Mouse (Mus musculus): ENCODE data around the gene Syt1. TPM values are rescaled to one million over a fixed set of nuclear protein-coding genes. Genes with fewer than 3 reads are reported as not detected.

Syt1 gene
- polyA plus RNA-seq, 1 experiment from 2014 or later, result 0.07 TPM

DNA sequence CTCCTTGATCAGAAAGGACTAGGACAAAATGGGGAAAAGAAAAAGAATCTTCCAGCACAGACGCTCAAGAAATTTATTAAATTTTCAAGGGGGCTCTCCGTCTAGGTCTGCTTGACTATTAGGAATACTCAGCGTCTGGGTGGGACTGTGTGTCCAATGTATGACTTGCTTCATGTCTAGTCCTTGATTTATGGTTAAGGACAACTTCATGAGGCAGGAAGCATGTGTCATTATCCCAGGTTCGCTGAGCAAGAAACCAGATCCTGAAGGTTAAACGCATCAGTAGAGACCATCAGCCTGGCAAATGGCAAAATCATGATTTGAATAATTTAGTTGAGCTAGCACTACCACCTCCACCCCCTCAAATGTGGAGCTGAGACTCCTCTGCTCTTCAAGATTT, 135.1 kb downstream of the Syt1 start:
- Histone ChIP-seq H3K4me2 (ENCODE audit: low read depth, low read length) (no peak overlapping the region), H3K4me1 (ENCODE audit: insufficient read depth) (no peaks in the 10 kb centered on the region), H3K9ac (replicated peaks) (no peak overlapping the region), H3K9me3 (ENCODE audit: low read length) (no peaks in the 10 kb centered on the region), H3K27ac (ENCODE audit: low read depth) (no peak overlapping the region), H3K27me3 (ENCODE audit: insufficient read depth, low read length) (no peaks in the 10 kb centered on the region), H3K36me3 (replicated peaks; ENCODE audit: insufficient read depth, low read length) (no peaks in the 10 kb centered on the region), H3K4me3 (ENCODE audit: low read depth, low read length) (no peak overlapping the region)
- no peak for ATAC-seq
- TF ChIP-seq EP300 (IDR thresholded peaks at IDR 0.05; ENCODE audit: low read depth) (no peak), CTCF (IDR thresholded peaks at IDR 0.05; ENCODE audit: low read depth) (no peak)
- no peak for DNase-seq
- WGBS (ENCODE audit: insufficient replicate concordance), result 76% methylated on average over 5 of the region's 5 CpGs

DNA sequence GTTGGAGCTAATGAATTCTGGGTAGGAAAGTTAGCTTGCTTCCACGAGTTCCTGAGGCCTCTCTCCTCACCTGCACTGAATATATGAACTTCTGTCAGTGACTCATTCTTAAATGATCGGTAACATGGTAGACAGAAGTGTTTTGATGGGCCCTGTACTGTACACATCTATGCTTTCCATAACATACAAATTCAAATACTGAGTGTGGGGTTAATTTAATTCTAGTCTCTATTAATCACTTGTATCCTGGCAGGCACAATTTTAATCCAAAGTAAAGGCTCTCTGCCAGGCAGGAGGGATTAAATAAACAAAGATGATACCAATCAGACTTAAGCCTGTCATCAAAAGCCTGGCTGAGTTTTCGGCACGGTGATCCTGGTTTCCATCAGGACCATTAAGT, 136.1 kb downstream of the Syt1 start:
- TF ChIP-seq CTCF (IDR thresholded peaks at IDR 0.05; ENCODE audit: low read depth) (no peak), EP300 (IDR thresholded peaks at IDR 0.05; ENCODE audit: low read depth) (no peak)
- H3K4me3 ChIP-seq (ENCODE audit: low read depth, low read length), result no peak overlapping the region
- ATAC-seq (no peak), DNase-seq (no peak)
- H3K9ac ChIP-seq (replicated peaks), result no peak overlapping the region
- H3K36me3 ChIP-seq (replicated peaks; ENCODE audit: insufficient read depth, low read length), result no peaks in the 10 kb centered on the region
- H3K4me1 ChIP-seq (ENCODE audit: insufficient read depth), result no peaks in the 10 kb centered on the region
- no peaks in the 10 kb centered on the region for H3K27me3 ChIP-seq (ENCODE audit: insufficient read depth, low read length)
- WGBS (ENCODE audit: insufficient replicate concordance), result 69% methylated on average over 4 of the region's 4 CpGs
- no peaks in the 10 kb centered on the region for H3K9me3 ChIP-seq (ENCODE audit: low read length)
- no peak overlapping the region for H3K27ac ChIP-seq (ENCODE audit: low read depth)
- H3K4me2 ChIP-seq (ENCODE audit: low read depth, low read length), result no peak overlapping the region

DNA sequence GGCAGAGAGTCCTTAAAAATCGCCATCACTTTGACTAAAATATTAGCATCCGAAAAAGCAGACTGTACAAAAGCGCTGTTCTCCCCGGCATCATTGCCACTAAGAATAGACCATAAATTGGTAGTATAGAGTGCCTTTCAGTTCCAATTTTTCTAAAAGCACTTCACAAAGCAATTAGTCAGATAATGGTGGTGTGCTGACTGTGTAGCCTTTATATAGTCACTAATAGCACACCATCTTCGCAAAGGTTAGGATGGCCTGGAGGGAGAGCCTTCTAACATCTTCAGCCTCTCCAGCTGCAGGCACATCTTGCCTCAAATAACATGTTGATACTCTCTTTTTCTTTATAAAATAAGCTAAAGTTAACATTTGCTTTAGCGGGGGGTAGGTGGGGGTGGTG, 138.4 kb downstream of the Syt1 start:
- H3K9ac ChIP-seq (replicated peaks), result no peak overlapping the region
- no peaks in the 10 kb centered on the region for H3K4me1 ChIP-seq (ENCODE audit: insufficient read depth)
- ATAC-seq (no peak), DNase-seq (no peak)
- H3K9me3 ChIP-seq (ENCODE audit: low read length), result no peaks in the 10 kb centered on the region
- H3K27ac ChIP-seq (ENCODE audit: low read depth), result no peak overlapping the region
- TF ChIP-seq CTCF (IDR thresholded peaks at IDR 0.05; ENCODE audit: low read depth) (no peak), EP300 (IDR thresholded peaks at IDR 0.05; ENCODE audit: low read depth) (no peak)
- H3K36me3 ChIP-seq (replicated peaks; ENCODE audit: insufficient read depth, low read length), result no peaks in the 10 kb centered on the region
- 84% methylated on average over 6 of the region's 6 CpGs for WGBS (ENCODE audit: insufficient replicate concordance)
- H3K4me2 ChIP-seq (ENCODE audit: low read depth, low read length), result no peak overlapping the region
- H3K4me3 ChIP-seq (ENCODE audit: low read depth, low read length), result no peak overlapping the region
- no peaks in the 10 kb centered on the region for H3K27me3 ChIP-seq (ENCODE audit: insufficient read depth, low read length)

DNA sequence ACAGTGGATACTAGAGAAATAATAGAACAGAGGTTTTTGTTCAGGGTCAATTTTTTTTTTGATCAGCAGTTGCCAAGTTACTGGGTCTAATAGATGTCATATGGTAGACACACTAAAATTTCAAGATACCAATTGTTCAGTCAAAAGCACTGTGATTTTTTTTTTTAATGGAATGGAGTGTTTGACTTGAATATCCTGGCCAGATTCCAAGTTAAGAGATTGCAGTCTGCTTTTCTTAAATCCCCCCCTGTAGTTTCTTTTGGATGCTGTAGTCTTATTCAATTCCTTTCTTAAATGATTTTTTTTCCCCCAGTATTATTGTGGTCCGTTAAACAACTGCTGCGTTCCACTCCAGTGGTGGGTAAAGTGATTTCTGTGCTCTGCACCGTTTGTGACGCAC, 140.2 kb downstream of the Syt1 start:
- WGBS (ENCODE audit: insufficient replicate concordance), result 84% methylated on average over 4 of the region's 4 CpGs
- no peak for TF ChIP-seq EP300 (IDR thresholded peaks at IDR 0.05; ENCODE audit: low read depth)
- no peak for TF ChIP-seq CTCF (IDR thresholded peaks at IDR 0.05; ENCODE audit: low read depth)
- ATAC-seq, result no peak

DNA sequence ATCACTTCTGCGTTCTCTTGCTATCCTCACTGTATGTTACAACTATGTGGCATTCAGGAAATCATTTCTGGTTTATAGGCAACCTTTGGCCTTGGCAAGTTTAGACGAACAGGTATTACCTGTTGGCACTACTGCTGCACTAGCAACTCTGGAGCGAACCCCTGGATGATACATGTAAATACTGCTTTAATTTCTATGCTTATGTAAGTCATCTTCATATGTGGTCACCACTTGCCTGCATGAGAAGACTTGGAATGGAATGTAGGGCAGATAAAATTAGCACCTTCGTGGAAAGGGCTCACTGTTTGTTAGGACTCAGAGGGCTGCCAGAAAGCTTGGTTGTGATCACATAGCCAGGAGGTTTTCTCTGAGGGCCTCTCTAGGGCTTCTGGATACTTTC, 142.6 kb downstream of the Syt1 start:
- Histone ChIP-seq H3K27me3 (ENCODE audit: insufficient read depth, low read length) (no peaks in the 10 kb centered on the region), H3K27ac (ENCODE audit: low read depth) (no peak overlapping the region), H3K9me3 (ENCODE audit: low read length) (no peaks in the 10 kb centered on the region), H3K9ac (replicated peaks) (no peak overlapping the region), H3K4me1 (ENCODE audit: insufficient read depth) (no peaks in the 10 kb centered on the region), H3K4me3 (ENCODE audit: low read depth, low read length) (no peak overlapping the region), H3K4me2 (ENCODE audit: low read depth, low read length) (no peak overlapping the region), H3K36me3 (replicated peaks; ENCODE audit: insufficient read depth, low read length) (no peaks in the 10 kb centered on the region)
- DNase-seq, result no peak
- no peak for ATAC-seq
- WGBS (ENCODE audit: insufficient replicate concordance), result 73% methylated on average over 4 of the region's 4 CpGs
- no peak for TF ChIP-seq EP300 (IDR thresholded peaks at IDR 0.05; ENCODE audit: low read depth)
- TF ChIP-seq CTCF (IDR thresholded peaks at IDR 0.05; ENCODE audit: low read depth), result no peak

More for the DNA sequence above, 140.2 kb downstream of the Syt1 start:
- Histone ChIP-seq H3K27ac (ENCODE audit: low read depth) (no peak overlapping the region), H3K4me3 (ENCODE audit: low read depth, low read length) (no peak overlapping the region), H3K27me3 (ENCODE audit: insufficient read depth, low read length) (no peaks in the 10 kb centered on the region), H3K9me3 (ENCODE audit: low read length) (no peaks in the 10 kb centered on the region), H3K36me3 (replicated peaks; ENCODE audit: insufficient read depth, low read length) (no peaks in the 10 kb centered on the region), H3K4me2 (ENCODE audit: low read depth, low read length) (no peak overlapping the region), H3K4me1 (ENCODE audit: insufficient read depth) (no peaks in the 10 kb centered on the region), H3K9ac (replicated peaks) (no peak overlapping the region)
- no peak for DNase-seq

DNA sequence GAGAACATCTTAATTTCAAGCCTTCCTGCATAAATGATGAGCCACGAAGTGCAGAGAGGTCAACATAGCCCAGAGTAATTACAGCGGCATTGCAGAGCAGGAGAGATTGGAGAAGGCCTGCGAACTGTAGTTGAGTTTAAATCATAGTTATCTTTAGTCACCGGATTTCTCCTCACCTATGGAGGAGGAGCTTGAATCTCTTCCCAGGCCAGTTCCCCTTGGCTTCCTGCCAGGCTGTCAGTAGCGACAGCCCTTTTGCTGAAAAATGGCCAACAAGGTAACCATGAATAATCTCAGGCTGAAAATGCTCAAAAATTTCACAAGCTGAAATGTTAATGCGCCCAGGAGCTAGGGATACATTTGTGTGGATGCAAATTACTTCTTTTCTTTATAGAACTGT, 143.6 kb downstream of the Syt1 start:
- Histone ChIP-seq H3K27me3 (ENCODE audit: insufficient read depth, low read length) (no peaks in the 10 kb centered on the region), H3K4me2 (ENCODE audit: low read depth, low read length) (no peak overlapping the region), H3K4me1 (ENCODE audit: insufficient read depth) (no peaks in the 10 kb centered on the region), H3K27ac (ENCODE audit: low read depth) (no peak overlapping the region), H3K4me3 (ENCODE audit: low read depth, low read length) (no peak overlapping the region), H3K9me3 (ENCODE audit: low read length) (no peaks in the 10 kb centered on the region), H3K9ac (replicated peaks) (no peak overlapping the region), H3K36me3 (replicated peaks; ENCODE audit: insufficient read depth, low read length) (no peaks in the 10 kb centered on the region)
- ATAC-seq (no peak), DNase-seq (no peak)
- WGBS (ENCODE audit: insufficient replicate concordance), result 72% methylated on average over 6 of the region's 6 CpGs
- TF ChIP-seq CTCF (IDR thresholded peaks at IDR 0.05; ENCODE audit: low read depth), result no peak
- no peak for TF ChIP-seq EP300 (IDR thresholded peaks at IDR 0.05; ENCODE audit: low read depth)

DNA sequence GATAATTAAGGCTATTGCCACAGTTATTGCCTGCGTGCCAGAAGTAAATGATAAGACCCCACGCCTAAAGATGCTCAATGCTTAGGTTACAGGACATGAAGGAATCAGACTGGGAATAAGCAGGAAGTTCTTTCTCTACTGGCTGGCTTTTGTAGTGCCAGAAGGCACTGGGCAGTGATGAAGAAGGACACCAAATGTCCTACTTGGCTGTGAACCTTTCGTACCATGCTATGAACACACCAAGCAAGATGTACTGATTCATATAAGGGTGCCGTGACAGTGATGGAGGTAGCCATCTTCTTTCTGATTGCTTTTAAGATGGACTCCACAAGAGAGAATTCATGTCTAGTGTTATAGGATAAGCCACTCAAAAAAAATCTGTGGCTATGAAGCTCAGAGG, 145.2 kb downstream of the Syt1 start:
- no peak overlapping the region for H3K9ac ChIP-seq (replicated peaks)
- H3K27ac ChIP-seq (ENCODE audit: low read depth), result no peak overlapping the region
- no peak overlapping the region for H3K4me3 ChIP-seq (ENCODE audit: low read depth, low read length)
- H3K4me2 ChIP-seq (ENCODE audit: low read depth, low read length), result no peak overlapping the region
- WGBS (ENCODE audit: insufficient replicate concordance), result 71% methylated on average over 4 of the region's 4 CpGs
- no peak for TF ChIP-seq EP300 (IDR thresholded peaks at IDR 0.05; ENCODE audit: low read depth)
- no peak for TF ChIP-seq CTCF (IDR thresholded peaks at IDR 0.05; ENCODE audit: low read depth)
- ATAC-seq, result no peak
- no peaks in the 10 kb centered on the region for H3K36me3 ChIP-seq (replicated peaks; ENCODE audit: insufficient read depth, low read length)
- H3K4me1 ChIP-seq (ENCODE audit: insufficient read depth), result no peaks in the 10 kb centered on the region
- no peaks in the 10 kb centered on the region for H3K27me3 ChIP-seq (ENCODE audit: insufficient read depth, low read length)
- H3K9me3 ChIP-seq (ENCODE audit: low read length), result no peaks in the 10 kb centered on the region
- DNase-seq, result no peak
